Mouse (Mus musculus) embryonic fibroblast, embryonic 13.5 days (primary cell): Measurements from ENCODE around the gene Gse1.

Experiments
- CTCF ChIP-seq: IDR thresholded peaks from 2 replicates; pipeline ENCODE4 v1.5.1; 2011; ENCODE audit warnings: mild to moderate bottlenecking, control low read depth, low read length, moderate library complexity, borderline replicate concordance; ENCODE audit not compliant: insufficient read depth
- POLR2A ChIP-seq: IDR thresholded peaks from 2 replicates; pipeline ENCODE4 v1.6.1; 2011; ENCODE audit warnings: low read depth, mild to moderate bottlenecking, control low read depth, low read length, moderate library complexity

GRCm38 (mm10) chr8:120428492-120428891 is 200.2 kb downstream of the Gse1 start:
- TF ChIP-seq CTCF (no peak), POLR2A (no peak)
